Mouse (Mus musculus) brown adipose tissue, adult 24 weeks (tissue): ENCODE measurements around the gene Man2a2. TPM values are rescaled to one million over a fixed set of nuclear protein-coding genes. Genes with fewer than 3 reads are reported as not detected.

Experiments
- H3K27ac ChIP-seq: fragments of 200-500 bp; replicated peaks from 2 replicates; pipeline ENCODE4 v1.5.1; 2012; ENCODE audit warnings: low read depth, mild to moderate bottlenecking, low read length
- H3K4me1 ChIP-seq: fragments of 200-500 bp; 2 replicates; pipeline ENCODE4 v1.6.1; 2012; ENCODE audit warnings: low read length, mixed read lengths; ENCODE audit not compliant: control insufficient read depth, insufficient read depth, insufficient read length
- H3K4me3 ChIP-seq: fragments of 200-500 bp; 2 replicates; pipeline ENCODE4 v1.5.1; 2012; ENCODE audit warnings: low read depth, mild to moderate bottlenecking, low read length, moderate library complexity; ENCODE audit not compliant: insufficient read depth
- polyA plus RNA-seq: library from polyadenylated mRNA; stranded (reverse); fragments of >200 nt; gene quantifications from 2 replicates; pipeline ENCODE4 v1.2.4, GENCODE M21; 2012; ENCODE audit not compliant: missing spikeins, insufficient read depth, insufficient read length

The Man2a2 gene
- polyA plus RNA-seq, 1 experiment = 65.8 TPM

GRCm38 (mm10) chr7:80387033-80387632 lies 16.0 kb upstream of the Man2a2 start:
- peaks cover 2% of the 10 kb centered on the region for H3K4me1 ChIP-seq
- H3K27ac ChIP-seq = peak overlapping the region; percentile 93
- H3K4me3 ChIP-seq = peak overlapping the region; percentile 77

GRCm38 (mm10) chr7:80386235-80386930 lies 15.2 kb upstream of the Man2a2 start:
- H3K4me3 ChIP-seq = peak overlapping the region; percentile 77
- peak overlapping the region; percentile 93 for H3K27ac ChIP-seq
- H3K4me1 ChIP-seq = peaks cover 2% of the 10 kb centered on the region

GRCm38 (mm10) chr7:80382919-80383318 lies 11.7 kb upstream of the Man2a2 start:
- no peak overlapping the region for H3K4me3 ChIP-seq
- H3K4me1 ChIP-seq = no peaks in the 10 kb centered on the region; the same call in 1 of the 2 replicates
- H3K27ac ChIP-seq = no peak overlapping the region

GRCm38 (mm10) chr7:80379531-80379930 lies 8.4 kb upstream of the Man2a2 start:
- H3K4me3 ChIP-seq = no peak overlapping the region
- H3K4me1 ChIP-seq = no peaks in the 10 kb centered on the region

GRCm38 (mm10) chr7:80377471-80377870 lies 6.3 kb upstream of the Man2a2 start:
- H3K4me3 ChIP-seq = no peak overlapping the region
- no peak overlapping the region for H3K27ac ChIP-seq
- no peaks in the 10 kb centered on the region for H3K4me1 ChIP-seq

More at GRCm38 (mm10) chr7:80379531-80379930, 8.4 kb upstream of the Man2a2 start:
- no peak overlapping the region for H3K27ac ChIP-seq

- Histone ChIP-seq H3K4me3 (no peak overlapping the region), H3K4me1 (no peaks in the 10 kb centered on the region), H3K27ac (no peak overlapping the region)
Observed at GRCm38 (mm10) chr7:80376192-80376591, 5.0 kb upstream of the Man2a2 start.

GRCm38 (mm10) chr7:80375376-80376039 lies 4.3 kb upstream of the Man2a2 start:
- Histone ChIP-seq H3K27ac (no peak overlapping the region), H3K4me1 (no peaks in the 10 kb centered on the region), H3K4me3 (no peak overlapping the region)

GRCm38 (mm10) chr7:80374733-80375132 lies 3.6 kb upstream of the Man2a2 start:
- Histone ChIP-seq H3K4me3 (no peak overlapping the region), H3K4me1 (no peaks in the 10 kb centered on the region), H3K27ac (no peak overlapping the region)

- H3K4me1 ChIP-seq = 0 out of 2 replicates have a peak, but pooled peaks cover 3% of the 10 kb centered on the region
- no peak overlapping the region for H3K27ac ChIP-seq
- H3K4me3 ChIP-seq = no peak overlapping the region
Observed at GRCm38 (mm10) chr7:80374280-80374679, 3.1 kb upstream of the Man2a2 start.

GRCm38 (mm10) chr7:80373850-80374249 lies 2.7 kb upstream of the Man2a2 start:
- no peak overlapping the region for H3K27ac ChIP-seq
- H3K4me3 ChIP-seq = no peak overlapping the region
- 0 out of 2 replicates have a peak, but pooled peaks cover 3% of the 10 kb centered on the region for H3K4me1 ChIP-seq

GRCm38 (mm10) chr7:80373352-80373751 lies 2.2 kb upstream of the Man2a2 start:
- Histone ChIP-seq H3K4me3 (no peak overlapping the region), H3K27ac (no peak overlapping the region), H3K4me1 (peaks cover 3% of the 10 kb centered on the region; the same call in 1 of the 2 replicates)

- Histone ChIP-seq H3K4me1 (peaks cover 3% of the 10 kb centered on the region; the same call in 1 of the 2 replicates), H3K27ac (no peak overlapping the region), H3K4me3 (no peak overlapping the region)
Observed at GRCm38 (mm10) chr7:80372667-80373066, 1.5 kb upstream of the Man2a2 start.

- peaks cover 3% of the 10 kb centered on the region; the same call in 1 of the 2 replicates for H3K4me1 ChIP-seq
- H3K4me3 ChIP-seq = no peak overlapping the region
- H3K27ac ChIP-seq = no peak overlapping the region
Observed at GRCm38 (mm10) chr7:80372166-80372565, 991 bp upstream of the Man2a2 start.

- H3K4me1 ChIP-seq = peaks cover 3% of the 10 kb centered on the region; the same call in 1 of the 2 replicates
- H3K4me3 ChIP-seq = peak overlapping the region; percentile 84
- H3K27ac ChIP-seq = peak overlapping the region; percentile 54
Observed at GRCm38 (mm10) chr7:80370649-80371040, 530 bp downstream of the Man2a2 start.

- peak overlapping the region; percentile 54 for H3K27ac ChIP-seq
- peak overlapping the region; percentile 84 for H3K4me3 ChIP-seq
- H3K4me1 ChIP-seq = peaks cover 3% of the 10 kb centered on the region; the same call in 1 of the 2 replicates
Observed at GRCm38 (mm10) chr7:80369967-80370431, 1.2 kb downstream of the Man2a2 start.
